Mouse (Mus musculus): ENCODE data around the gene Mpped2. TPM values are rescaled to one million over a fixed set of nuclear protein-coding genes. Genes with fewer than 3 reads are reported as not detected.

The Mpped2 gene
- polyA plus RNA-seq, 1 experiment from 2014 or later, result 199 TPM

DNA sequence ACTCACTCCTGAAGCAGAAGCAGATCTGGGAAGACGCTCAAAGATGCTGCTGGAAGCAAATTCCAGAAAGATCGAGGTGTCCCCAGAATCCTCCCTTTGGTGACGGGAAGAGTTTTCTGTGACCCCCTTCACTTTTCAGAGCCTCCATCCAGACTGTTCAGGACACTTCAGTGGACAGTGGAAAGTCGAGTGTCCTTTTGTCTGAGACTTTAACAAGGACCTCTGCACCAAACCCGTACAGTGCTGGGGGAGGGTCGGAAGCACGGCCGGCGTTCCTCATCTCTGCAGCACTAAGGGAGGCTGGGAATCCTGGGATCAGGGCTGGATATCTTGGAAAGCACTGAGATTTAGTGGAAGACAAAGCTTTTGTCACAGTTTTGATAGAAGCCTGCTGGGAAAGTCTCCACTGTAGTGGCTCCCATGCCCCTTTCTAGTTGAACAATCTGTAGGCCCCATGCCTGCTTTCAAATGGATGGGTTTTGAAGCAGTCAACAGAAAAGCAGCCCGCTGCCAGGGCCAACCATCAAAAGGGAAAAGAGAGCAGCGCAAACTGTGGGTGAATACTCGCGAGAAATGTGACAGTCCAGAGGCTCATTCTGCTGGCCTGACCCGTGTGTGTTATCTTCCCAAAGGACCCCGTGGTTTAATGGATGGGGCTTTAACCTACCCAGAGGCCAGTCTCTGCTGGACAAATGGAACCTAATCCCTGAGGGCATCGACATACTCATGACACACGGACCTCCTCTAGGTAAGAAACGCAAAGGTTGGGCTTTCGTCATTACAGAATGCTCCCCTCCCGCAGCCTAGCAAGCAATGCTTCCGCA, 168.0 kb downstream of the Mpped2 start:
- H3K4me2 ChIP-seq (ENCODE audit: low read length), result no peak overlapping the region
- H3K27me3 ChIP-seq (replicated peaks; ENCODE audit: control insufficient read depth, insufficient read depth, low read length), result no peaks in the 10 kb centered on the region
- peaks cover 32% of the 10 kb centered on the region for H3K4me1 ChIP-seq (replicated peaks; ENCODE audit: control insufficient read depth, insufficient read depth, low read length)
- WGBS, result 53% methylated on average over 21 of the region's 21 CpGs
- no peaks in the 10 kb centered on the region for H3K36me3 ChIP-seq (ENCODE audit: control insufficient read depth, insufficient read depth)
- H3K27ac ChIP-seq (ENCODE audit: low read length), result peak overlapping the region; percentile 16; the same call in 1 of the 2 replicates
- no peak overlapping the region for H3K9ac ChIP-seq (replicated peaks; ENCODE audit: low read depth, low read length)
- no peak overlapping the region for H3K4me3 ChIP-seq (replicated peaks; ENCODE audit: low read length)
- peak; percentile 26 for ATAC-seq
- no peaks in the 10 kb centered on the region for H3K9me3 ChIP-seq (ENCODE audit: control insufficient read depth, low read length)

DNA sequence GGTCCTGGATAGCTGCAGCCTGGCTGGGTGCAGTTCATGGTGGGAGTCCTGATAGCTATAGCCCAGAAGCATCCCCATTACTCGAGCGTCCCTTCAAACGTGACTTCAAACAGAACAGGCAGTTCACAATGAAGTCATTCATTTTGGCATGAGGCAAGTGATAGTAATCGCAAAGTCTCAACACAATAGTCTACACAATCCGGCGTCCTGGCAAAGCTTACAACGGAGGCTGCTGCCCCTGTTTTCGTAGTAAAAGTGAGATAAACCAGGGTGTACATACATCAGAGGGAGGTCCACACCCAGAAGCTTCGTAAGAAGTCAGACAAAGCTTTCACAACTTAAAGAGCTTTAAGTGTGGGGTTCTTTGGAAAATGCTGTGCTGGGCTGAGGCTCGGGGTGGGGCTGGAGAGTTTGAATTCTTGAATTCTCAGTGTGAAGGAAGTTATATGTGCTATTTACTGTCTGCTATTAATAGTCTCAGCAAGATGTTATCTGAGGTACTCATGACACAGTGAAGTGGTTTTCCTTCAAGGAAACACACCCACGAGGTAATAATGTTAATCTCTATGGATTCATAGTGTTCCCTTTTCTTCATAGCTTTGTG, 170.1 kb downstream of the Mpped2 start:
- WGBS, result 46% methylated on average over 11 of the region's 11 CpGs
- Histone ChIP-seq H3K36me3 (ENCODE audit: control insufficient read depth, insufficient read depth) (no peaks in the 10 kb centered on the region), H3K4me3 (replicated peaks; ENCODE audit: low read length) (no peak overlapping the region), H3K9me3 (ENCODE audit: control insufficient read depth, low read length) (no peaks in the 10 kb centered on the region), H3K27me3 (replicated peaks; ENCODE audit: control insufficient read depth, insufficient read depth, low read length) (no peaks in the 10 kb centered on the region), H3K9ac (replicated peaks; ENCODE audit: low read depth, low read length) (no peak overlapping the region), H3K4me1 (replicated peaks; ENCODE audit: control insufficient read depth, insufficient read depth, low read length) (peaks cover 16% of the 10 kb centered on the region), H3K27ac (ENCODE audit: low read length) (no peak overlapping the region), H3K4me2 (ENCODE audit: low read length) (no peak overlapping the region)
- ATAC-seq, result peak; percentile 18; the same call in 1 of the 2 replicates

DNA sequence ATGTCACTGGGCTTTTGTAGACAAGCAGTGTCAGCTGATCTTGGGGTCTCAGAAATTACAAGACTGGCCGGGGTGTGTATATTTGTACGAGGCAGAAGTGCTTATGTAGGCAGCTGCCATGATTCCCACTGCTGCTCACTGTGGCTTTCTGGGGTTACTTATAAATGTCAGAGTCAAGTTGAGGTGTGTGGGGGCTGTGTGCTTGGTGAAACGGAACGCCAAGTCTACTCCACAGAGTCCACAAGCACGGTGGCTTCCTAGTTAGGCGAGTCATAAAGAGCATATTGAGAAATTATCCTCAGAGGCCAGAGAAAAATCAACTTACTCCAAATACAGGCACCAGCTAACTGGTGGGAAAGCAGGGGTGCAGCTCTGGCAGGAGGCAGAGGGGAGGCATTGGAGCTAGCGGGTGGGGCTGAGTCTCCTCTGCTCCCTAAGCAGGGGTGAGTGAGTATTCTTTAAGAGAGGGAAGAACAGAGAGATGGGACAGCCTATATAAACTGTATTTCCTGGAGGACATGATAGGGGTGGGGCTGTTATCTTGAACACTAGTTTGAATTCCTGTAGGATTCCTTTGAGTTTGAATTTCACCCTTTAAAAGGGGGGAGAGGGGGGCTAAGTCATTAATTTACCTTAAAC, 172.2 kb downstream of the Mpped2 start:
- Histone ChIP-seq H3K9ac (replicated peaks; ENCODE audit: low read depth, low read length) (no peak overlapping the region), H3K27me3 (replicated peaks; ENCODE audit: control insufficient read depth, insufficient read depth, low read length) (no peaks in the 10 kb centered on the region), H3K4me3 (replicated peaks; ENCODE audit: low read length) (no peak overlapping the region), H3K9me3 (ENCODE audit: control insufficient read depth, low read length) (no peaks in the 10 kb centered on the region), H3K27ac (ENCODE audit: low read length) (no peak overlapping the region), H3K4me1 (replicated peaks; ENCODE audit: control insufficient read depth, insufficient read depth, low read length) (peaks cover 16% of the 10 kb centered on the region), H3K36me3 (ENCODE audit: control insufficient read depth, insufficient read depth) (peaks cover 10% of the 10 kb centered on the region; the same call in 1 of the 2 replicates), H3K4me2 (ENCODE audit: low read length) (no peak overlapping the region)
- no peak for ATAC-seq
- WGBS, result 85% methylated on average over 7 of the region's 7 CpGs

DNA sequence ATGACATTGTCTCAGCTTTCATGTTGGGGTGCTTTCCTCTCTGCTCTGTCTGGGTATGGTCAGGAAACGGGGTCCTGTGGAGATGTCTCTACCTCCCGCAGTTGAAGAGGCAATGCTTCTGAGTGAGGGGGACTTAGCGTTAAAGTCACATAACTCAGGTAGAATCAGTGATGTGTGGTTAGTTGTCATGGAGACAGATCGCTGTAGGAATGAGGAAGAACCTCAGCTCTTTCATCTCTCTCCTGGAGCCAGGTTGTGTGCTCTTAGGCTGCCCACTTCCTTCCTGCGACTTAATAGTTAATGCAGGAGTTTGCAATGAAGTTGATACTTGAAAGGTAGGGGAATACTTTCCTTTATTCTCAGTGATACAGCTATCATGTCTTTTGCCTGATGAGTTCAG, 173.2 kb downstream of the Mpped2 start:
- Histone ChIP-seq H3K27me3 (replicated peaks; ENCODE audit: control insufficient read depth, insufficient read depth, low read length) (no peaks in the 10 kb centered on the region), H3K4me1 (replicated peaks; ENCODE audit: control insufficient read depth, insufficient read depth, low read length) (peaks cover 7% of the 10 kb centered on the region; the same call in 1 of the 2 replicates), H3K4me2 (ENCODE audit: low read length) (no peak overlapping the region), H3K9me3 (ENCODE audit: control insufficient read depth, low read length) (no peaks in the 10 kb centered on the region), H3K9ac (replicated peaks; ENCODE audit: low read depth, low read length) (no peak overlapping the region), H3K36me3 (ENCODE audit: control insufficient read depth, insufficient read depth) (peaks cover 10% of the 10 kb centered on the region; the same call in 1 of the 2 replicates), H3K4me3 (replicated peaks; ENCODE audit: low read length) (no peak overlapping the region), H3K27ac (ENCODE audit: low read length) (no peak overlapping the region)
- whole genome bisulfite sequencing, result 62% methylated on average over 5 of the region's 5 CpGs
- no peak for ATAC-seq

DNA sequence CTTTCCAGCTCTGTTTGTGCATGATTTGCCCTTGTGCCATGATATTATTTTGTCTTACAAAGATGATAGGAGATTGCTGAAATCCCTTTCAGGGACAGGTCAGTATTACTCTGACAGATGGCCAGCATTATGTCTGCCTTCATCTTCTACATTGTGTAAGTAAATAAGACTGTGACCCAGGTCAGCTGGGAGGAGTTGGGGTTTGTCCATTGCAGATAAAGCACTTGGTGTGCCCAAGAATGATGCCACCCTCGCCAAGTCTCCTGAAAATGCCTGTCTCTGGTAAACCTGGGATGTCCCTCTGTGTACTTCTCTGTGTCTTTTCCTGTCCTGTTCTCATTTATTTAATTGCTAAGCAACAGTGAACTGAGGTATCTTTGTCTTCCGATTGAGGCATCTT, 177.8 kb downstream of the Mpped2 start:
- Histone ChIP-seq H3K27me3 (replicated peaks; ENCODE audit: control insufficient read depth, insufficient read depth, low read length) (no peaks in the 10 kb centered on the region), H3K27ac (ENCODE audit: low read length) (no peak overlapping the region), H3K4me3 (replicated peaks; ENCODE audit: low read length) (no peak overlapping the region), H3K4me2 (ENCODE audit: low read length) (no peak overlapping the region), H3K9ac (replicated peaks; ENCODE audit: low read depth, low read length) (no peak overlapping the region), H3K4me1 (replicated peaks; ENCODE audit: control insufficient read depth, insufficient read depth, low read length) (no peaks in the 10 kb centered on the region), H3K36me3 (ENCODE audit: control insufficient read depth, insufficient read depth) (peaks cover 10% of the 10 kb centered on the region; the same call in 1 of the 2 replicates), H3K9me3 (ENCODE audit: control insufficient read depth, low read length) (no peaks in the 10 kb centered on the region)
- ATAC-seq, result no peak
- WGBS, result 88% methylated on average over 2 of the region's 2 CpGs

DNA sequence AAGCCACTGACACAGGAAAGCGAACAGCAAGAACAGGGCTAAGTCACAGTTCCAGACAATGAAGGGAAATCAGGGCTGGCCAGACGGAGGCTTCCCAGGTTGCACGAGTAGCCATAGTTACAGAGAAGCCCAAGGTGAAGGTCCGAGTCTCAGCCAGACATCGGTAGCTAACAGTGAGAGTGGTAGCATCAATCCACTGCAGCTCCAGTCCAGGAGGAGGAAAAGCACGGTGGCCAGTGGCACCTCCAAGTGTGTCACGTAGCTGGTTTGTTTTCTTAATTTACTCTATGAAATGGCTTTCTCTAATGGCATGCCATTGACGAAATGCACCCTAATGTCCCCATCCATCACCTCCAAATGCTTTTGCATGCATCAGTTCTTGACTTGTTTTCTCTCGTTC, 180.1 kb downstream of the Mpped2 start:
- WGBS, result 92% methylated on average over 9 of the region's 9 CpGs
- Histone ChIP-seq H3K4me2 (ENCODE audit: low read length) (no peak overlapping the region), H3K36me3 (ENCODE audit: control insufficient read depth, insufficient read depth) (peaks cover 10% of the 10 kb centered on the region; the same call in 1 of the 2 replicates), H3K9me3 (ENCODE audit: control insufficient read depth, low read length) (no peaks in the 10 kb centered on the region), H3K9ac (replicated peaks; ENCODE audit: low read depth, low read length) (no peak overlapping the region), H3K4me1 (replicated peaks; ENCODE audit: control insufficient read depth, insufficient read depth, low read length) (no peaks in the 10 kb centered on the region), H3K4me3 (replicated peaks; ENCODE audit: low read length) (no peak overlapping the region), H3K27me3 (replicated peaks; ENCODE audit: control insufficient read depth, insufficient read depth, low read length) (no peaks in the 10 kb centered on the region), H3K27ac (ENCODE audit: low read length) (no peak overlapping the region)
- no peak for ATAC-seq

DNA sequence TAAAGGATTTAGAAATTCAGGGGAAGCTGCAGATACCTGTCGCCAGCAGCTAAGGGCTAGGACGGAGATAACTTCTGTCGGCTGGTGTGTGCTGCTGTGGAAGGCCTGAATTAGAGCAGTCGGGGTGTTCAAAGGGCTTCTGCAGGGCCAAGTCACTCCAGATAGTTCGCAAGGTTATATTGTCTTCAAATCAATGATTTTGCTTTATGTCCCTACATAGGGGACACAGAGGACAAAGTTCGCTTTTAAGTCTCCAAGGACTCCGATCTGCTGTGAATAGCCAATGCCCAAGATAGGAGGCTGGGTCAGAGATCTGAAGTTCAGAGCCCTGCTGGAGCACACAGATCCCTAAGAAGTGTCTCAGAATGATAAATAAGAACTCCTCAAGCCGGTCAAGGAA, 190.3 kb downstream of the Mpped2 start:
- WGBS, result 84% methylated on average over 8 of the region's 8 CpGs
- Histone ChIP-seq H3K36me3 (ENCODE audit: control insufficient read depth, insufficient read depth) (no peaks in the 10 kb centered on the region), H3K4me3 (replicated peaks; ENCODE audit: low read length) (no peak overlapping the region), H3K27ac (ENCODE audit: low read length) (no peak overlapping the region), H3K9ac (replicated peaks; ENCODE audit: low read depth, low read length) (no peak overlapping the region), H3K4me2 (ENCODE audit: low read length) (no peak overlapping the region), H3K4me1 (replicated peaks; ENCODE audit: control insufficient read depth, insufficient read depth, low read length) (no peaks in the 10 kb centered on the region), H3K27me3 (replicated peaks; ENCODE audit: control insufficient read depth, insufficient read depth, low read length) (no peaks in the 10 kb centered on the region), H3K9me3 (ENCODE audit: control insufficient read depth, low read length) (no peaks in the 10 kb centered on the region)
- ATAC-seq, result no peak

DNA sequence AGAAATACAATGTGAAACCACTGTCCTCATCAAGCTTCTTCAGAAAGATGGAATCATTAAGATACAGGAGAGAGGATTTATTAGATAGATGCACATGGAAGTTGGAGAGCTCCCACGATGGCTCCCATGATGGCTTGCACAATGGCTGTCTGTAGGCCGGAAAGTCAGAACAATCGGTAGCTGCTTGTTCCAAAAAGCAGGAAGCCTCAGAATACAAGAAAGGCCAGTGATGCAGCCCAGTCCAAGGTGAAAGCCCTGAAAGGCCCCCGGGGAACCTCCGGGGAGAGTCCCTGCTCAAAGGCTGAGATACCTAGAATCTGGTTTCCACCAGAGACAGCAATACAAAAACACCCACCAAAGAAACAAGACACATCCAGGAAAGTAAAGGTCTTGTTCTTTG, 195.1 kb downstream of the Mpped2 start:
- no peaks in the 10 kb centered on the region for H3K27me3 ChIP-seq (replicated peaks; ENCODE audit: control insufficient read depth, insufficient read depth, low read length)
- no peaks in the 10 kb centered on the region for H3K9me3 ChIP-seq (ENCODE audit: control insufficient read depth, low read length)
- ATAC-seq, result no peak
- peaks cover 12% of the 10 kb centered on the region for H3K4me1 ChIP-seq (replicated peaks; ENCODE audit: control insufficient read depth, insufficient read depth, low read length)
- H3K4me2 ChIP-seq (ENCODE audit: low read length), result no peak overlapping the region
- WGBS, result 94% methylated on average over 5 of the region's 5 CpGs
- H3K4me3 ChIP-seq (replicated peaks; ENCODE audit: low read length), result no peak overlapping the region
- H3K36me3 ChIP-seq (ENCODE audit: control insufficient read depth, insufficient read depth), result no peaks in the 10 kb centered on the region
- no peak overlapping the region for H3K27ac ChIP-seq (ENCODE audit: low read length)
- H3K9ac ChIP-seq (replicated peaks; ENCODE audit: low read depth, low read length), result no peak overlapping the region

DNA sequence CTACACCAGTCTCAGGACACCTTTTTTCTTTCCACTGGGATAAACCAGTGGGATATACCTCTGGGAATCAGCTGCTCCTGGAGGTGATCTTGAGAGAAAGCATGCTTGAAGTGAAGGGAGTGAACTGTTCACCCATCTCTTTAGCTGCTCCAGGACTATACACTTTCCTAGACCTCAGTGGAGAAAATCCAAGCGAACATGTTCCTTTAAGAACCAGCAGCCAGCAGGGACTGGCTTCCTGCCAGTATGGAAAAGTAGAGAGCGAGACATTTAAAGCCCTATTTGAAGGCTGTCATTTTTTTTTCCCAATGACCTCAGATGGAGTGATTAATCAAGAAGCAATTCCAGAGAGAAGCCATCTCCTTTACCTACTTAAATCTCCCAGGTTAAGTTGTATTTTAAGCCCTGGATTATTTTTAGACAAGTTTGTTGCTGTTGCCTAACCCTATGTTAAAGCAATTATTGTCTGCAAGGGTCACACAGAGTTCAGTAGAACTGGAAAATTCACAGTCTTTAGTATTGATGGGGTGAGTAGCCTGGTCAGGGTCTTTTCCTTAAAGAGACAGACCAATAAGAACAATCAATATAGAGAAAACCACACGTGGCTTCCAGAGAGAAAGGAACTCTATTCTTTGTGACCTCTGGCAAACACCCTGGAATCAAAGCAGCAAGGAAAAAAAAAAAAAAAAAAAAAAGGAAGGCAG, 196.4 kb downstream of the Mpped2 start:
- Histone ChIP-seq H3K27ac (ENCODE audit: low read length) (no peak overlapping the region), H3K4me3 (replicated peaks; ENCODE audit: low read length) (no peak overlapping the region), H3K4me1 (replicated peaks; ENCODE audit: control insufficient read depth, insufficient read depth, low read length) (peaks cover 12% of the 10 kb centered on the region), H3K9ac (replicated peaks; ENCODE audit: low read depth, low read length) (no peak overlapping the region), H3K36me3 (ENCODE audit: control insufficient read depth, insufficient read depth) (no peaks in the 10 kb centered on the region), H3K9me3 (ENCODE audit: control insufficient read depth, low read length) (no peaks in the 10 kb centered on the region), H3K27me3 (replicated peaks; ENCODE audit: control insufficient read depth, insufficient read depth, low read length) (no peaks in the 10 kb centered on the region), H3K4me2 (ENCODE audit: low read length) (no peak overlapping the region)
- 7% methylated on average over 3 of the region's 3 CpGs for WGBS
- ATAC-seq, result 0 out of 2 replicates have a peak, but pooled peaks have one; percentile 37

Data from forebrain, embryonic 16.5 days (tissue).